Mouse (Mus musculus) heart, embryonic 15.5 days (tissue): ENCODE measurements around the gene Slit3. TPM values are rescaled to one million over a fixed set of nuclear protein-coding genes. Genes with fewer than 3 reads are reported as not detected.

Experiments
- ATAC-seq: fragments of 200-750 bp; cut with Nextera tagmentation; replicated peaks from 2 replicates; pipeline ENCODE4 v1.8.0; 2017; ENCODE audit warnings: low read depth, moderate TSS enrichment; ENCODE audit not compliant: insufficient number of reproducible peaks, insufficient read depth, low FRiP score
- H3K27ac ChIP-seq: fragments of 300-500 bp; sonication (generic); 2 replicates; pipeline ENCODE4 v1.5.1; 2015; ENCODE audit warnings: mild to moderate bottlenecking, inconsistent platforms
- H3K27me3 ChIP-seq: fragments of 300-500 bp; sonication (generic); 2 replicates; pipeline ENCODE4 v1.6.1; 2015; ENCODE audit warnings: inconsistent platforms
- H3K36me3 ChIP-seq: fragments of 300-500 bp; sonication (generic); 2 replicates; pipeline ENCODE4 v1.6.1; 2015; ENCODE audit warnings: mild to moderate bottlenecking, inconsistent platforms
- H3K4me1 ChIP-seq: fragments of 300-500 bp; sonication (generic); replicated peaks from 2 replicates; pipeline ENCODE4 v1.6.1; 2015; ENCODE audit warnings: inconsistent platforms
- H3K4me2 ChIP-seq: fragments of 300-500 bp; sonication (generic); 2 replicates; pipeline ENCODE4 v1.6.1; 2015; ENCODE audit warnings: inconsistent platforms, mild to moderate bottlenecking, moderate library complexity
- H3K4me3 ChIP-seq: fragments of 300-500 bp; sonication (generic); 2 replicates; pipeline ENCODE4 v1.5.1; 2015; ENCODE audit warnings: mild to moderate bottlenecking, inconsistent platforms
- H3K9ac ChIP-seq: fragments of 300-500 bp; sonication (generic); 2 replicates; pipeline ENCODE4 v1.6.1; 2015; ENCODE audit warnings: mild to moderate bottlenecking, inconsistent platforms
- H3K9me3 ChIP-seq: fragments of 300-500 bp; sonication (generic); replicated peaks from 2 replicates; pipeline ENCODE4 v1.6.1; 2016; ENCODE audit warnings: inconsistent platforms
- WGBS: fragments of 180-500 bp; shearing (Covaris S2); methylation state at CpG from one replicate; pipeline ENCODE4 v1.1.7; 2015; ENCODE audit warnings: mixed read lengths; 5-methylcytosine and 5-hydroxymethylcytosine counted together
- polyA plus RNA-seq: library from polyadenylated mRNA; unstranded; fragments of >200 nt; fragmentation: Nextera tagmentation; extraction: Ambion mirVana; gene quantifications from 2 replicates; pipeline ENCODE4 v1.2.1, GENCODE M21; 2015

Slit3 gene
- polyA plus RNA-seq, 1 experiment from 2014 or later, result 11.3 TPM

- Histone ChIP-seq H3K27me3 (no peaks in the 10 kb centered on the region), H3K4me2 (no peak overlapping the region), H3K4me1 (no peaks in the 10 kb centered on the region), H3K36me3 (peaks cover 5% of the 10 kb centered on the region; the same call in 1 of the 2 replicates), H3K4me3 (no peak overlapping the region), H3K27ac (no peak overlapping the region), H3K9me3 (no peaks in the 10 kb centered on the region), H3K9ac (no peak overlapping the region)
- 91% methylated on average over 12 of the region's 12 CpGs for WGBS
- ATAC-seq, result no peak
These were observed 586.4 kb downstream of the Slit3 start for GRCm38 (mm10) chr11:35707431-35707830.

GRCm38 (mm10) chr11:35711314-35711713 is 590.3 kb downstream of the Slit3 start:
- no peak overlapping the region for H3K4me3 ChIP-seq
- H3K9me3 ChIP-seq, result no peaks in the 10 kb centered on the region
- ATAC-seq, result no peak
- no peaks in the 10 kb centered on the region for H3K4me1 ChIP-seq
- no peaks in the 10 kb centered on the region for H3K27me3 ChIP-seq
- H3K9ac ChIP-seq, result no peak overlapping the region
- 84% methylated on average over 6 of the region's 6 CpGs for WGBS
- H3K36me3 ChIP-seq, result no peaks in the 10 kb centered on the region
- no peak overlapping the region for H3K4me2 ChIP-seq
- H3K27ac ChIP-seq, result no peak overlapping the region

GRCm38 (mm10) chr11:35718881-35719280 is 597.9 kb downstream of the Slit3 start:
- ATAC-seq, result no peak

GRCm38 (mm10) chr11:35723876-35724275 is 602.9 kb downstream of the Slit3 start:
- Histone ChIP-seq H3K9me3 (no peaks in the 10 kb centered on the region), H3K36me3 (no peaks in the 10 kb centered on the region), H3K9ac (no peak overlapping the region), H3K4me1 (no peaks in the 10 kb centered on the region), H3K4me3 (no peak overlapping the region), H3K4me2 (no peak overlapping the region), H3K27ac (no peak overlapping the region), H3K27me3 (no peaks in the 10 kb centered on the region)
- WGBS, result 77% methylated on average over 5 of the region's 5 CpGs
- no peak for ATAC-seq

More at GRCm38 (mm10) chr11:35718881-35719280, 597.9 kb downstream of the Slit3 start:
- H3K4me1 ChIP-seq, result no peaks in the 10 kb centered on the region
- H3K4me2 ChIP-seq, result no peak overlapping the region
- H3K4me3 ChIP-seq, result no peak overlapping the region
- WGBS, result 58% methylated on average over 1 of the region's 1 CpGs
- H3K9me3 ChIP-seq, result no peaks in the 10 kb centered on the region
- H3K27me3 ChIP-seq, result no peaks in the 10 kb centered on the region
- no peak overlapping the region for H3K27ac ChIP-seq
- H3K36me3 ChIP-seq, result no peaks in the 10 kb centered on the region
- H3K9ac ChIP-seq, result no peak overlapping the region

GRCm38 (mm10) chr11:35726341-35726846 is 605.4 kb downstream of the Slit3 start:
- ATAC-seq, result no peak
- Histone ChIP-seq H3K4me2 (no peak overlapping the region), H3K36me3 (no peaks in the 10 kb centered on the region), H3K27me3 (no peaks in the 10 kb centered on the region), H3K4me3 (no peak overlapping the region), H3K4me1 (no peaks in the 10 kb centered on the region), H3K9ac (no peak overlapping the region), H3K27ac (no peak overlapping the region), H3K9me3 (no peaks in the 10 kb centered on the region)
- WGBS, result 72% methylated on average over 8 of the region's 8 CpGs

GRCm38 (mm10) chr11:35728200-35728599 is 607.2 kb downstream of the Slit3 start:
- no peaks in the 10 kb centered on the region for H3K9me3 ChIP-seq
- WGBS, result 88% methylated on average over 1 of the region's 1 CpGs
- H3K36me3 ChIP-seq, result no peaks in the 10 kb centered on the region
- H3K9ac ChIP-seq, result no peak overlapping the region
- ATAC-seq, result no peak
- H3K27me3 ChIP-seq, result no peaks in the 10 kb centered on the region
- H3K4me2 ChIP-seq, result no peak overlapping the region
- H3K27ac ChIP-seq, result no peak overlapping the region
- H3K4me1 ChIP-seq, result no peaks in the 10 kb centered on the region
- H3K4me3 ChIP-seq, result no peak overlapping the region

- H3K4me2 ChIP-seq, result no peak overlapping the region
- ATAC-seq, result no peak
- no peak overlapping the region for H3K4me3 ChIP-seq
- H3K9ac ChIP-seq, result no peak overlapping the region
- no peaks in the 10 kb centered on the region for H3K27me3 ChIP-seq
- no peak overlapping the region for H3K27ac ChIP-seq
- H3K36me3 ChIP-seq, result no peaks in the 10 kb centered on the region
- WGBS, result 36% methylated on average over 5 of the region's 5 CpGs
- H3K4me1 ChIP-seq, result no peaks in the 10 kb centered on the region
- no peaks in the 10 kb centered on the region for H3K9me3 ChIP-seq
These were observed 608.2 kb downstream of the Slit3 start for GRCm38 (mm10) chr11:35729186-35729585.

GRCm38 (mm10) chr11:35732366-35732765 is 611.3 kb downstream of the Slit3 start:
- Histone ChIP-seq H3K4me3 (no peak overlapping the region), H3K27me3 (no peaks in the 10 kb centered on the region)
- WGBS, result 54% methylated on average over 1 of the region's 1 CpGs

GRCm38 (mm10) chr11:35736817-35737216 is 615.8 kb downstream of the Slit3 start:
- Histone ChIP-seq H3K4me2 (no peak overlapping the region), H3K9me3 (no peaks in the 10 kb centered on the region), H3K36me3 (no peaks in the 10 kb centered on the region), H3K27ac (no peak overlapping the region), H3K4me3 (no peak overlapping the region), H3K27me3 (no peaks in the 10 kb centered on the region), H3K4me1 (no peaks in the 10 kb centered on the region), H3K9ac (no peak overlapping the region)
- WGBS, result 62% methylated on average over 2 of the region's 2 CpGs
- ATAC-seq, result no peak

More at GRCm38 (mm10) chr11:35732366-35732765, 611.3 kb downstream of the Slit3 start:
- Histone ChIP-seq H3K4me2 (no peak overlapping the region), H3K36me3 (no peaks in the 10 kb centered on the region), H3K27ac (no peak overlapping the region), H3K4me1 (no peaks in the 10 kb centered on the region), H3K9me3 (no peaks in the 10 kb centered on the region), H3K9ac (no peak overlapping the region)
- ATAC-seq, result no peak

GRCm38 (mm10) chr11:35737262-35737661 is 616.2 kb downstream of the Slit3 start:
- Histone ChIP-seq H3K4me1 (no peaks in the 10 kb centered on the region), H3K27ac (no peak overlapping the region), H3K36me3 (no peaks in the 10 kb centered on the region), H3K27me3 (no peaks in the 10 kb centered on the region), H3K4me3 (no peak overlapping the region), H3K9ac (no peak overlapping the region), H3K9me3 (no peaks in the 10 kb centered on the region), H3K4me2 (no peak overlapping the region)
- ATAC-seq, result no peak
- WGBS, result 93% methylated on average over 2 of the region's 2 CpGs

- ATAC-seq, result no peak
- Histone ChIP-seq H3K27ac (no peak overlapping the region), H3K9ac (no peak overlapping the region), H3K4me3 (no peak overlapping the region), H3K9me3 (no peaks in the 10 kb centered on the region), H3K4me1 (no peaks in the 10 kb centered on the region), H3K36me3 (no peaks in the 10 kb centered on the region), H3K27me3 (no peaks in the 10 kb centered on the region), H3K4me2 (no peak overlapping the region)
- WGBS, result 67% methylated on average over 3 of the region's 3 CpGs
These were observed 617.1 kb downstream of the Slit3 start for GRCm38 (mm10) chr11:35738102-35738501.

- H3K27ac ChIP-seq, result no peak overlapping the region
- H3K36me3 ChIP-seq, result no peaks in the 10 kb centered on the region
- no peak overlapping the region for H3K4me3 ChIP-seq
- H3K9ac ChIP-seq, result no peak overlapping the region
- H3K4me1 ChIP-seq, result no peaks in the 10 kb centered on the region
- 85% methylated on average over 6 of the region's 6 CpGs for WGBS
- ATAC-seq, result no peak
- 0 out of 2 replicates have a peak, but pooled peaks cover 5% of the 10 kb centered on the region for H3K9me3 ChIP-seq
- H3K4me2 ChIP-seq, result no peak overlapping the region
- H3K27me3 ChIP-seq, result no peaks in the 10 kb centered on the region
These were observed 622.6 kb downstream of the Slit3 start for GRCm38 (mm10) chr11:35743586-35743985.
